Mouse (Mus musculus) limb, embryonic 12.5 days (tissue): ENCODE measurements around the gene Irx3. TPM values are rescaled to one million over a fixed set of nuclear protein-coding genes. Genes with fewer than 3 reads are reported as not detected.

Source experiments
- ATAC-seq: fragments of 200-750 bp; cut with Nextera tagmentation; 2 replicates; pipeline ENCODE4 v1.8.0; 2017; ENCODE audit warnings: low read depth, moderate TSS enrichment; ENCODE audit not compliant: insufficient number of reproducible peaks, insufficient read depth, low FRiP score, low TSS enrichment
- H3K27ac ChIP-seq: fragments of 300-500 bp; sonication (generic); 2 replicates; pipeline ENCODE4 v1.5.1; 2016; ENCODE audit warnings: mild to moderate bottlenecking, moderate library complexity
- H3K27me3 ChIP-seq: fragments of 300-500 bp; sonication (generic); 2 replicates; pipeline ENCODE4 v1.6.1; 2016; ENCODE audit warnings: mild to moderate bottlenecking, moderate library complexity
- H3K36me3 ChIP-seq: fragments of 300-500 bp; sonication (generic); 2 replicates; pipeline ENCODE4 v1.6.1; 2016; ENCODE audit warnings: mild to moderate bottlenecking, moderate library complexity
- H3K4me1 ChIP-seq: fragments of 300-500 bp; sonication (generic); replicated peaks from 2 replicates; pipeline ENCODE4 v1.6.1; 2016
- H3K4me2 ChIP-seq: fragments of 300-500 bp; sonication (generic); 2 replicates; pipeline ENCODE4 v1.6.1; 2016; ENCODE audit warnings: mild to moderate bottlenecking, moderate library complexity
- H3K4me3 ChIP-seq: fragments of 300-500 bp; sonication (generic); replicated peaks from 2 replicates; pipeline ENCODE4 v1.5.1; 2016; ENCODE audit warnings: mild to moderate bottlenecking
- H3K9ac ChIP-seq: fragments of 300-500 bp; sonication (generic); replicated peaks from 2 replicates; pipeline ENCODE4 v1.6.1; 2016; ENCODE audit warnings: mild to moderate bottlenecking, moderate library complexity
- H3K9me3 ChIP-seq: fragments of 300-500 bp; sonication (generic); 2 replicates; pipeline ENCODE4 v1.6.1; 2016; ENCODE audit warnings: mild to moderate bottlenecking, moderate library complexity
- WGBS: fragments of 180-500 bp; shearing (Covaris S2); methylation state at CpG from one replicate; pipeline ENCODE4 v1.1.7; 2016; 5-methylcytosine and 5-hydroxymethylcytosine counted together
- polyA plus RNA-seq: library from polyadenylated mRNA; unstranded; fragments of >200 nt; fragmentation: Nextera tagmentation; extraction: Ambion mirVana; gene quantifications from 2 replicates; pipeline ENCODE4 v1.2.1, GENCODE M21; 2016

Irx3 gene
- 8.9 and 11.0 TPM in 2 replicates for polyA plus RNA-seq

DNA sequence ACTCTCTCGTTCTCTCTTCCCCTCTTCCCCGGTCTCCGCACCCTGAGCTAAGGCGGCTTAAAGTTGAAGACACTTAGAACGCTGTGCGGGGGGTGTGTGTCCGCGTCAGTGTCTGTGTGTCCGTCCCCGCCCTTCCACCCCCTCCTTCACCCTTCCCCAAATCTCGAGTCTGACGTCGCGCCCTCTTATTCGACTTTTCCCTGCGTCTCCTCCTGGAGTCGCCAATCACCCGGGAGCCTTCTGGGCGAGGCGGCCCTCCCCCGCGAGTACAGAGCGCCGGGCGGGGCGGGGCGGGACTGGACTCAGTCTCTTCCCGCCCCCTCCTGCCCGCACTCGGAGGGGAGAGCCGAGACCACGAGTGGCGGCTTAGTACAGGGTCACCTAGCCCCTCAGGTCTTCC, at the start of gene Irx3:
Gene Irx3 (minus strand): TSS at position 229 of the 400 bp plus-strand sequence.
- Histone ChIP-seq H3K27ac (peak within 1 kb of the TSS; percentile 78), H3K4me2 (peak within 1 kb of the TSS; percentile 75), H3K4me3 (peak within 1 kb of the TSS; percentile 52), H3K36me3 (no peaks in the 10 kb centered on the region), H3K9me3 (no peaks in the 10 kb centered on the region), H3K4me1 (peaks cover 70% of the 10 kb centered on the region), H3K9ac (peak within 1 kb of the TSS; percentile 68), H3K27me3 (peaks cover 100% of the 10 kb centered on the region)
- no peak for ATAC-seq
- WGBS: under 1% methylated on average over 32 of the region's 33 CpGs

DNA sequence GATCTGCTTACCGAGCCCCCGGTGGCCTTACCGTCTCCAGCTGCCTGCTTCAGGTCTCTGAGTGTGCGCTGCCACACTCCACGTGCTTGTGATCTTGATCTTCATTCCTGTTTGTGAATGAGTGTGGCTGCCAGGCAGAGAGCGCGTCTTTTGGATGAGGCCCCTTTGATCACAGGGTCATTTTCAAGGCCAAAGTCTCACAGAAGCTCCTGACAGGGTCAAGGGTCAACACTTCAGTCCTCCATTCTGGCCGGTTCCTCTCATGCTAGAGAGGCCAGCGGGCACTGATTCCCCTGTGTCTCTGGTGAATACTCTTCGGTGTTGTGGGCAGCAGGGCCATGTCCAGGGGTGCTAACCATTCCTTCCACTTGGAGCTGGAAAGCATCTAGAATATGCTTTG, 49.5 kb upstream of the Irx3 start:
- Histone ChIP-seq H3K9me3 (no peaks in the 10 kb centered on the region), H3K27ac (no peak overlapping the region), H3K27me3 (peaks cover 95% of the 10 kb centered on the region), H3K4me2 (no peak overlapping the region), H3K9ac (no peak overlapping the region), H3K4me1 (no peaks in the 10 kb centered on the region), H3K36me3 (no peaks in the 10 kb centered on the region), H3K4me3 (no peak overlapping the region)
- ATAC-seq: no peak
- 69% methylated on average over 10 of the region's 10 CpGs for WGBS

DNA sequence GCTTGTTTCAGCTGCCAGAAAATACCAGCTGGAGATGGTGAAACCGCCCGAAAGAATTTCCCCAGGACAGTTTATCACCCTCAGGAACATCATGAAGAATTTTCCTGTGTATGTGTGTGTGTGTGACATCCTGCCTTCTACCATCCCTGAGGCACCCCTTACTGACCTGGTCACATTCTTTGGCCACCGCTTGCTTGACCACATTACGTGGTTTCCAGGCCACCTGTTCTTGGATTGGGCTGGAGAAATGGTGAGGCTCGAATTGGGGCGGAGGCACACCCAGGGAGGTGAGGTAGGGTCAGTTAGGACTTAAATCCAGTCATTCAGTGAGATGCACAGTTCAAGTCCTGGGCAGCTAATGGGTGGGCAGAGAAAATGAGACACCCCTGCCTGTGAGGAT, 48.1 kb upstream of the Irx3 start:
- H3K9ac ChIP-seq: no peak overlapping the region
- no peak overlapping the region for H3K4me2 ChIP-seq
- ATAC-seq: no peak
- peaks cover 95% of the 10 kb centered on the region for H3K27me3 ChIP-seq
- H3K9me3 ChIP-seq: no peaks in the 10 kb centered on the region
- H3K27ac ChIP-seq: no peak overlapping the region
- 86% methylated on average over 6 of the region's 6 CpGs for WGBS
- H3K4me3 ChIP-seq: no peak overlapping the region
- H3K36me3 ChIP-seq: no peaks in the 10 kb centered on the region
- H3K4me1 ChIP-seq: no peaks in the 10 kb centered on the region

DNA sequence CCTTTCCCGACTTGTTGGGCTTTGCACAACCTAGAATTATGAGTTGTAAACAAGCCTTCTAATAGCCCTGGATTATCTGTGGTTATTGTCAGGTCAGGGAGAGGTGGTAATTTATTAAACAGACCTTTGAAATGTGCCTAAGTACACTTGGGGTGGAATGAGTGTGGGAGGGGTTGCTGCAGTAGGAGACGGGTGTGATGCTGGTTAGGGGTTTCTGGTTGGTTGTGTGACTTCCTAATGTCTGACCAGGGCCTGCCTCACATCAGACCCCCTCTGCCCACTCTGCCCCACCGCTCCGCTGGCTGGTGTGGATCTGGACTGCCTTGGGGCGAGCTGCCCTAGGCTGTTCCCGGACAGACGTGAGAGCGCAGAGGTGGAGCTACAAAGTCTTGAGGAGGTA, 47.7 kb upstream of the Irx3 start:
- no peak overlapping the region for H3K9ac ChIP-seq
- H3K36me3 ChIP-seq: no peaks in the 10 kb centered on the region
- H3K4me2 ChIP-seq: no peak overlapping the region
- H3K4me3 ChIP-seq: no peak overlapping the region
- peaks cover 92% of the 10 kb centered on the region for H3K27me3 ChIP-seq
- ATAC-seq: no peak
- WGBS: 60% methylated on average over 8 of the region's 8 CpGs
- no peak overlapping the region for H3K27ac ChIP-seq
- no peaks in the 10 kb centered on the region for H3K4me1 ChIP-seq
- H3K9me3 ChIP-seq: no peaks in the 10 kb centered on the region

DNA sequence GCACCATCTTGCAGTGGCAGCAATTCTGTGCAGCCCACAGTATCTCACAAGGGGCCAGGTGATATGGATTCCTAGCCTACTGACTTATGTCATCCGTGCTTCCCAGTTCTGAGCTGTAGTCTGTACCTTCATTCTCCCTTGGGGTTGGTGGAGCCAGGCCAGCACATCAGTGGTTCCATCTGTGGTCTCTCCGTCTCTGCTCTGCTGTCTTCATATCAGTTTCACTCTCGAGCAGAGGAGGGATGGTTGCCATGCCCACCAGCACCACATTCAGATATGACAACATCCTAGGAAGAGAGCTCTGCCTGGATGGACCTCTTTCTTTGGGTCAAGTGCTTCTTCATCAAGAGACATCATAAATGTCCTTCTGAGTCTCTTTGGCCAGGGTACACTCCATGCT, 43.8 kb upstream of the Irx3 start:
- Histone ChIP-seq H3K4me1 (no peaks in the 10 kb centered on the region), H3K36me3 (no peaks in the 10 kb centered on the region), H3K9me3 (no peaks in the 10 kb centered on the region), H3K27me3 (peaks cover 86% of the 10 kb centered on the region), H3K4me2 (no peak overlapping the region), H3K27ac (no peak overlapping the region), H3K9ac (no peak overlapping the region), H3K4me3 (no peak overlapping the region)
- ATAC-seq: no peak
- 86% methylated on average over 3 of the region's 3 CpGs for whole genome bisulfite sequencing

DNA sequence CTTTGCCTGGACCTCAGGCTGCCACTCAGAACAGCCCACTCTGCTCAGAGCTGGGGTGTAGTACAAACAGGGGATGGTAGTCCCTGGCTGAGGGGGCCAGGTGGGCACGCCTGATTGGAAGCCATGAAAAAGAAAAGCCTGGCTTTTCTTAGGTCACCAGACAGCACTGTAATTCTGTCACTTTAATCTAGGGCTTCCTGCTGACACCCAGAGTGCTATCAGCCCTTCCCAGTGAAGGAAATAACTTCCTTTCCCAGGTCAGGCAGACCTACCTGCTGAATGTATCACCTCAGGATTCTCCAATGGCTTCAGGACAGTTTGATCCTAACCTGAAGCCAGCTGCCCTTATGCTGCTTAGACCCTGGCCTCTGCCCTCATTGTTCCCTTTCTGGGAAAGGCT, 35.3 kb upstream of the Irx3 start:
- Histone ChIP-seq H3K4me3 (no peak overlapping the region), H3K9me3 (no peaks in the 10 kb centered on the region), H3K9ac (no peak overlapping the region), H3K27ac (no peak overlapping the region), H3K27me3 (peaks cover 88% of the 10 kb centered on the region), H3K4me2 (no peak overlapping the region), H3K4me1 (no peaks in the 10 kb centered on the region; the same call in 1 of the 2 replicates), H3K36me3 (no peaks in the 10 kb centered on the region)
- 22% methylated on average over 1 of the region's 1 CpGs for whole genome bisulfite sequencing
- no peak for ATAC-seq

DNA sequence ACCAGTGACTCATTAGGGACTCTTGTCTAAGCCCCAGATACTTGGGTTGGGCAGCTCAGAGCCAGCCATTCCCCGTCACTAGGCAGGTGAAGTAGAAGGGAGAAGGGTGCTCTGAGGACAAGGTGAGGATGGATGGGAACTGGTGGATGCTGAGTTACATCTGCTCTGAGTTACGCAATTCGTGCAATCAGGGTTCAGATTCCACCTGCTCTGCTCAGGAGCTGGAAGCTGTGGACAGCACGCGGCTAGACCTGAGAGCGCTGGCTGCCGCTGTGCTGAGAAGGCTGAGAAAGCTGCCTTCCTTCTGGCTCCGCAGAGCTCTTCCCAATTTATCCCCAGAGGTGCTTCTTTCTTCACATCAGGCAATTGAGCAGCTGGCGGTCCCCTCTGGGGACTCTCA, 34.8 kb upstream of the Irx3 start:
- peaks cover 88% of the 10 kb centered on the region for H3K27me3 ChIP-seq
- H3K36me3 ChIP-seq: no peaks in the 10 kb centered on the region
- no peak overlapping the region for H3K9ac ChIP-seq
- no peak overlapping the region for H3K4me2 ChIP-seq
- H3K27ac ChIP-seq: no peak overlapping the region
- no peaks in the 10 kb centered on the region; the same call in 1 of the 2 replicates for H3K4me1 ChIP-seq
- no peak overlapping the region for H3K4me3 ChIP-seq
- ATAC-seq: no peak
- no peaks in the 10 kb centered on the region for H3K9me3 ChIP-seq
- 32% methylated on average over 9 of the region's 9 CpGs for WGBS

DNA sequence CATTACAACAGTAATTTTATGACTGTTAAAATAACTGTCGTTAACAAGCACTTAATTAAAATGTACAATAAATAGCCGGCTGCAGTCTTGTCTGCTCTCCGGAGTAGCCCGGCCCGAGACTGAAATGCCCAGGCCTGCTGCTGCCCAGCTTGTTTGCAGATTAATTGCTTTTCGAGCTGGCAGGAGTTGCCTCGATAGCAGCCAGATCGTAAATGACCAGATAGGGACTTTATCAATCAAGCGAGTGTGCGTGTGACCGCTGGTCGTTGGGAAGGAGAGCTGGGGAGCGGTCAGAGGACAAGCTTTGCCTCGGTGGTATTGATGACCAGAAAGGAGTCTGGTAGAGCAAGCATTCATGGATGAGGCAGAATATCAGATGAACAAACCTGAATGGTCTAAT, 25.8 kb upstream of the Irx3 start:
- 27% methylated on average over 14 of the region's 14 CpGs for WGBS
- H3K4me1 ChIP-seq: 0 out of 2 replicates have a peak, but pooled peaks cover 9% of the 10 kb centered on the region

DNA sequence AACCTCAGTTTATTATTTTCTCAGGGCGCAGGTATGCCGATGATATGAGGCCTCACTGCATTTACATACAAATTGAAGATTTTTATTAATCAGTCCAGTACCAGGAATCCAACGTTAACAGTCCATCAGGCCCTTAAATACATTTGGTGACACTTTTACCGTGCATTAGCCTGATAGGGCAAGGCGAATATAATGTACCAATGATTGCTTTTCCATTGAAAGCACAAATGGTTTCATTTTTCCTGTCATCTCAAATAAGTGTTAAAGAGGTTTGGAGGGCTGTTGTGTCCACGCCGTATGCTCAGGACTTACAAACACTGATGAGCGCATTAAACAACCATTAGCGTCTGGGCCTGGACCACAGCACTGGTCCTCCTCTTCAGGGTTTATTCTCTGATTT, 25.3 kb upstream of the Irx3 start:
- Histone ChIP-seq H3K27me3 (peaks cover 99% of the 10 kb centered on the region), H3K4me2 (no peak overlapping the region)
- ATAC-seq: no peak

More for the DNA sequence above, 25.8 kb upstream of the Irx3 start:
- no peak overlapping the region for H3K27ac ChIP-seq
- H3K4me3 ChIP-seq: no peak overlapping the region
- H3K4me2 ChIP-seq: no peak overlapping the region
- H3K36me3 ChIP-seq: no peaks in the 10 kb centered on the region
- no peak for ATAC-seq
- no peaks in the 10 kb centered on the region for H3K9me3 ChIP-seq
- no peak overlapping the region for H3K9ac ChIP-seq
- peaks cover 100% of the 10 kb centered on the region for H3K27me3 ChIP-seq

DNA sequence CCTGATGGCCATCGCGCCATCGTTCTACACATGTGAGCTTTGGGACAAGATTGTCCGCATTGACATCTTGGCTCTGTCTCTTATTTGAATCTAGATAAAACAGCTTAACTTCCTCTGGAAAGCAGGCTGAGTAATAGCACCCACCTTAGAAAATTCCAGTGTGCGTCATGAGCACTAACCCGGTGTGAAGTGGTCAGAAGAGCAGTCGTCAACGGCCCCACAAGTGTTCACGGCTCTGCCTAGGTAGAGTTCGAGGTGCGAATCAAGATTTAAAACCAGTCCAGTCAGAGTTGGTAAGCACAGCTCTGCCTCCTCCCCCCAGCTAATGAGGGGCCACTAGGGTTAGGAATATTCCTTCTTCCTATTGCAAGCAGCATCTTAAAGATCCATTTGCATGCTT, 21.5 kb upstream of the Irx3 start:
- peaks cover 13% of the 10 kb centered on the region; the same call in 1 of the 2 replicates for H3K4me1 ChIP-seq
- H3K27me3 ChIP-seq: peaks cover 96% of the 10 kb centered on the region
- no peaks in the 10 kb centered on the region for H3K9me3 ChIP-seq
- H3K4me2 ChIP-seq: no peak overlapping the region
- no peak for ATAC-seq
- 82% methylated on average over 11 of the region's 11 CpGs for WGBS
- H3K36me3 ChIP-seq: no peaks in the 10 kb centered on the region
- H3K9ac ChIP-seq: no peak overlapping the region
- H3K27ac ChIP-seq: no peak overlapping the region
- no peak overlapping the region for H3K4me3 ChIP-seq

More for the DNA sequence above, 25.3 kb upstream of the Irx3 start:
- Histone ChIP-seq H3K9ac (no peak overlapping the region), H3K9me3 (no peaks in the 10 kb centered on the region), H3K36me3 (no peaks in the 10 kb centered on the region), H3K27ac (no peak overlapping the region), H3K4me1 (0 out of 2 replicates have a peak, but pooled peaks cover 9% of the 10 kb centered on the region), H3K4me3 (no peak overlapping the region)
- WGBS: 49% methylated on average over 9 of the region's 9 CpGs

DNA sequence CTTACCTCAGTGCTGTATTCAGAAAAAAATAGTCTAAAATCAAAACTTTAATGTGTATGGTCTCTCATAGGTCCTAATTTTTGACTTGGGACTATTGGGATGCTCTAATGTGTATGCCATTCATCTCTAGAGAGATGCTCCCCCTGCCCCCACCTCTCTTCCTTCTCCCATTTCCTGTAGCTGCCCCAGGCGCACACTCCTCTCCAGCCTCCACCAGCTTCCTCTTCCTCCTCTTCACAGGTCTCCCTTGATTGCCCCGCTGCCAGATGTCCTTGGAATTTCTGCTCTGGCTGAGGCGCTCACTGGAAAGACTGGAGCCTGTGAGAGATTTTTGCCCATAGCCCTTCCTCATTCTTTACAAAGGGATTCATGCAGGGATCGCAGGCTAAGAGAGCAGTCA, 20.9 kb upstream of the Irx3 start:
- ATAC-seq: no peak
- H3K4me2 ChIP-seq: no peak overlapping the region
- no peak overlapping the region for H3K4me3 ChIP-seq
- H3K9me3 ChIP-seq: no peaks in the 10 kb centered on the region
- no peaks in the 10 kb centered on the region for H3K36me3 ChIP-seq
- H3K27ac ChIP-seq: no peak overlapping the region
- H3K9ac ChIP-seq: no peak overlapping the region
- peaks cover 13% of the 10 kb centered on the region; the same call in 1 of the 2 replicates for H3K4me1 ChIP-seq
- peaks cover 96% of the 10 kb centered on the region for H3K27me3 ChIP-seq
- 19% methylated on average over 4 of the region's 4 CpGs for WGBS

DNA sequence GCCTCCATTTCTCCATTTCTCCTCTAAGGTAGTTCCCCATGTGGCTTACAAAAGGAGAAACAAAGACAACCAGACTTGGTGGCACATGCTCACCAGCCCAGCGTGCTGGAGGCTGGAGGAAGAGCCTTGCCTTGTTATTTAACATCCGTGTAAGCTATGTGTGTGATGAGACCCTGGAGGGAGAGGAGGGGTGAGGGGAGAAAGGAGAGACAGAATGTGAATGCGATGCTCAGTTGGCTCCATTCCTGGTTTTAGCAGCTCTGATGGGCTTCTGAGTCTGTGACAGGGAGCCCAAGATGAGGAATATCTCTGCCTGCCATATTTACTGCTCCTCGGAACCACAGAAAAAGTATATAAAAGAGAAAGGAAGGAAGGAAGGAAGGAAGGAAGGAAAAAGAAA, 20.1 kb upstream of the Irx3 start:
- Histone ChIP-seq H3K27ac (no peak overlapping the region), H3K9me3 (no peaks in the 10 kb centered on the region), H3K4me1 (peaks cover 7% of the 10 kb centered on the region; the same call in 1 of the 2 replicates), H3K9ac (no peak overlapping the region), H3K4me2 (no peak overlapping the region), H3K36me3 (no peaks in the 10 kb centered on the region), H3K27me3 (peaks cover 96% of the 10 kb centered on the region), H3K4me3 (no peak overlapping the region)
- ATAC-seq: no peak
- 50% methylated on average over 4 of the region's 4 CpGs for WGBS
